Mouse (Mus musculus) liver, postnatal 0 days (tissue): ENCODE data around the gene Med29. TPM values are rescaled to one million over a fixed set of nuclear protein-coding genes. Genes with fewer than 3 reads are reported as not detected.

ENCODE experiments used
- ATAC-seq: fragments of 200-750 bp; cut with Nextera tagmentation; 2 replicates; pipeline ENCODE4 v1.8.0; 2017; ENCODE audit warnings: mild to moderate bottlenecking, moderate library complexity
- DNase-seq: peaks from one replicate; pipeline ENCODE4 v3.0.0-alpha.2; 2016
- H3K27ac ChIP-seq: fragments of 300-500 bp; sonication (generic); 2 replicates; pipeline ENCODE4 v1.5.1; 2014; ENCODE audit warnings: antibody characterized with exemption, moderate library complexity, mild to moderate bottlenecking, low read depth
- H3K27me3 ChIP-seq: fragments of 300-500 bp; sonication (generic); 2 replicates; pipeline ENCODE4 v1.6.1; 2014; ENCODE audit warnings: low read length, control low read depth, mixed read lengths; ENCODE audit not compliant: insufficient read depth
- H3K36me3 ChIP-seq: fragments of 300-500 bp; sonication (generic); replicated peaks from 2 replicates; pipeline ENCODE4 v1.6.1; 2014; ENCODE audit warnings: mild to moderate bottlenecking, control low read depth, low read length, moderate library complexity, mixed read lengths; ENCODE audit not compliant: insufficient read depth
- H3K4me1 ChIP-seq: fragments of 300-500 bp; sonication (generic); 2 replicates; pipeline ENCODE4 v1.6.1; 2014; ENCODE audit warnings: antibody characterized with exemption, mild to moderate bottlenecking, control low read depth; ENCODE audit not compliant: insufficient read depth
- H3K4me2 ChIP-seq: fragments of 300-500 bp; sonication (generic); 2 replicates; pipeline ENCODE4 v1.6.1; 2014; ENCODE audit warnings: low read depth, mild to moderate bottlenecking, low read length, moderate library complexity, mixed read lengths
- H3K4me3 ChIP-seq: fragments of 300-500 bp; sonication (generic); 2 replicates; pipeline ENCODE4 v1.5.1; 2014; ENCODE audit warnings: low read depth, low read length
- H3K9ac ChIP-seq: fragments of 300-500 bp; sonication (generic); replicated peaks from 2 replicates; pipeline ENCODE4 v1.6.1; 2014; ENCODE audit warnings: mild to moderate bottlenecking, moderate library complexity
- H3K9me3 ChIP-seq: fragments of 300-500 bp; sonication (generic); 2 replicates; pipeline ENCODE4 v1.6.1; 2016; ENCODE audit warnings: mild to moderate bottlenecking, control low read depth, low read length, mixed read lengths
- CTCF ChIP-seq: sonication (generic); IDR thresholded peaks from 2 replicates; pipeline ENCODE4 v1.5.1; 2016; ENCODE audit warnings: antibody characterized with exemption, low read depth
- EP300 ChIP-seq: IDR thresholded peaks from 2 replicates; pipeline ENCODE4 v1.6.1; 2016; ENCODE audit warnings: antibody characterized with exemption, low read depth, mild to moderate bottlenecking
- WGBS: fragments of 180-500 bp; shearing (Covaris S2); extraction: QIAGEN DNeasy Blood & Tissue Kit; methylation state at CpG from one replicate; pipeline ENCODE4 v1.1.7; 2014; ENCODE audit not compliant: insufficient replicate concordance; 5-methylcytosine and 5-hydroxymethylcytosine counted together
- polyA plus RNA-seq: library from polyadenylated mRNA; unstranded; fragments of >200 nt; fragmentation: Nextera tagmentation; extraction: Ambion mirVana; gene quantifications from 2 replicates; pipeline ENCODE4 v1.2.1, GENCODE M21; 2015

Med29 gene
- polyA plus RNA-seq, 1 experiment from 2014 or later = 18.6 TPM

DNA sequence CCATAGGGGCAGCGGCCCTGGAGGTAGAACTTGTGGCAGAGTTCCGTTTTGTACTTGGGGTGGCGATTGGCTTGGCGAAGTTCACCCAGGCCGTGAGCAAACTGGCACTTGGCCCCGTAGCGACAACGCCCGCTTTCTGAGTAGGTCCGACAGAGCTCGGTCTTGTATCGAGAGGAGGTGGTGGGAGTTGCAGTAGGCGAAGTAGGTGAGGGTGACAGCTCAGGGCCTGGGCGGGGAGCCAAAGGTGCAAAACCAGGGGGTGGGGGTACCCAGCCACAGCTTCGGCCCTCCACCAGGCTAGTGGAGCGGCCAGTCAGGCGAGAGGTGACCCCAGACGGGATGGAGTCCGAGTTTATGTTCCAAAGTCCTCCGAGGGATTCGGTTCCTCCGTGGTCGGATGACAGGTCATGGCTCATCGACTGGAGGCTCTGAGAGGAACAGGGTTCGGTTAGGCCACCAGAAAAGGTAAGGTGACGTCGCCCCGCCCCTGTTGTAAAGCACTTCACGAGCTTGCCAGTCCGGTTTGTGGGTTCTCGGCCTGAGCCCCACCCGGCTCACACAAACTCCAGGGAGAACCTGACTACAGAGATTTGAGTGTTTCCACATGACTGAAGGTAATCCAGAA, 14.3 kb downstream of the Med29 start:
- Histone ChIP-seq H3K27me3 (no peaks in the 10 kb centered on the region), H3K4me2 (peak overlapping the region; percentile 80), H3K27ac (peak overlapping the region; percentile 100), H3K4me3 (peak overlapping the region; percentile 69), H3K9ac (peak overlapping the region; percentile 90), H3K4me1 (peaks cover 65% of the 10 kb centered on the region), H3K9me3 (no peaks in the 10 kb centered on the region), H3K36me3 (peaks cover 14% of the 10 kb centered on the region)
- WGBS = 16% methylated on average over 32 of the region's 32 CpGs
- DNase-seq (peak; percentile 75), ATAC-seq (no peak)
- TF ChIP-seq CTCF = no peak

DNA sequence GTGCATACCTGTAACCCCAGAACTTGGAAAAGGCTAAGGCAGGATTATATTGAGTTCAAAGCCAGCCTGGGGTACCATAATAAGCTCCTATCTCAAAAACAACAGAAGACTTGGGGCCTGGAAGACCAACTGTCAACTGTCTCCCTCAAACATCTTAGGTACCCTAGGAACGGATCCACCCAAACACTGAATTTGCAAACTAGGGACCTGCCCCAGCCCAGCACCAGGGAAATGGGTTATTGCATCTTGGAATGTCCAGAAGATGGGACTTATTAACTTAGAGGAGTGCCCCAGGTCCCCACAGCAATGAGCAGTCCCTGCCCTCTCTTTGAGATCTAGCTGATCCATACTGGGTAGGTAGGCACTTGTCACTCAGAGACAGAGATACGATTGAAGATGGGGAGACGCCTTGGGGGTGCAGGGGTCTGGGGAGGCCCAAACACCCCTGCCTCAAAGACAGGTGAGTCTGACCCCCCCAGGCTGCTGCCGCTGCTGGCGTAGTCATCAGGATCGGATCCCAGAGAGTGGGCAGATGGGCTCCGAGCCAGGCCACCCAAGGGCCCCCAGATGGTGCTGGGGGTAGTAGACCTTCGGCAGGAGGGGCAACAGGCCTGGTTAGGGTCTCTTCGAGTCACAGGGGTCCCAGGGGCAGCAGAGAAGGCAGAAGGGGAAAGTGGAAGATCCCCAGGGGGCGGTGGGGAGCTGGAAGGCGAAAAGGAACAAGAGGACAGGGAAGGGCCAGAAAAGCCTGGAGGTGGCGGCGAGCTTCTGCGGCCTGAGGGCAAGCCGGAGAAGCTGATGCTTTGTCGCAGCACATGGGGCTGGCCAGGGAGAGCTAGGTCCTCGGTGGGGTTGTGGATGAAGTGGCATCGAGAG, 15.1 kb downstream of the Med29 start:
- no peaks in the 10 kb centered on the region for H3K27me3 ChIP-seq
- peaks cover 58% of the 10 kb centered on the region for H3K4me1 ChIP-seq
- peak overlapping the region; percentile 80 for H3K4me2 ChIP-seq
- peak overlapping the region; percentile 100 for H3K27ac ChIP-seq
- 45% methylated on average over 18 of the region's 18 CpGs for WGBS
- peaks cover 14% of the 10 kb centered on the region for H3K36me3 ChIP-seq
- ATAC-seq (no peak), DNase-seq (peak; percentile 39)
- peak overlapping the region; percentile 90 for H3K9ac ChIP-seq
- TF ChIP-seq EP300 = no peak
- TF ChIP-seq CTCF = peak; percentile 17; the same call in 1 of the 2 replicates
- no peaks in the 10 kb centered on the region for H3K9me3 ChIP-seq
- peak overlapping the region; percentile 69 for H3K4me3 ChIP-seq

DNA sequence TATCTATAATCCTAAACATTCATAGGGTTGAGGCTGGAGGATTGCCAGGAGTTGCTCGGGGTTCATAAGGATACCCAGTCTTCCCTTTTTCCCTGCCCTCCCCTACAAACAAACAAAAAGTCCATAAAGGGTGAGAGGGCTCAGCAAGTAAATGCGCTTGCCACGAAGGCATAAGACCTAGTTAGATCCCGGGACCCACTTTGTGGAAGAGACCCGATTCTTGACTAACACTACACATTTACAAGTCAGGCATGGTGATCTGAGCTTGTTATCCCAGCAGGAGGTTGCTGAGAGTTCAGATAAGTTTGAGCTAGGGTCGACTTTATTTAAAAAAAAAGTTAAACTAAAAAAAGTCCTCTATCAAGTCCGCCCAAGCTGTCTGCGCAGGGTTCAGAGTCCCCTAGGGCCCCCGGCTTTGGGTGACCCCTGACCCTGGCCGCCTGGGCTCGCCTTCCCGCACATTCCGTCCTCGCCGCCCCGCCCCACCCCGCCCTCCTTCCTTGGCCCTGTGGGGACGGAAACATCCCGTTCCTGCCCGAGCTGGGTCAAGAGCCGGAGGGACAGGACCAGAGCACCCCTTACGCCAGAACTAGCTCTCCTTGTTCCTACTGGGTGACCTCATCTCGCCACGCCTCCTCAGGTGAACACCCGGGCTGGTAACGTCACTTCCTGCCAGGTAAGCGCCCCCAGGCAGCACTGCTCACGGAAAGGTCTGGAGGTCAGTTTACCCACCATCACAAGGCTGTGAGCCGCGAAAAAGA, 16.3 kb downstream of the Med29 start:
- peak overlapping the region; percentile 80 for H3K4me2 ChIP-seq
- ATAC-seq (peak; percentile 24), DNase-seq (peak; percentile 89)
- peak overlapping the region; percentile 90 for H3K9ac ChIP-seq
- 6% methylated on average over 30 of the region's 30 CpGs for WGBS
- peaks cover 14% of the 10 kb centered on the region for H3K36me3 ChIP-seq
- no peaks in the 10 kb centered on the region for H3K9me3 ChIP-seq
- TF ChIP-seq EP300 (peak; percentile 88), CTCF (no peak)
- H3K27ac ChIP-seq = peak overlapping the region; percentile 100
- H3K27me3 ChIP-seq = no peaks in the 10 kb centered on the region
- H3K4me3 ChIP-seq = peak overlapping the region; percentile 69
- peaks cover 58% of the 10 kb centered on the region for H3K4me1 ChIP-seq

DNA sequence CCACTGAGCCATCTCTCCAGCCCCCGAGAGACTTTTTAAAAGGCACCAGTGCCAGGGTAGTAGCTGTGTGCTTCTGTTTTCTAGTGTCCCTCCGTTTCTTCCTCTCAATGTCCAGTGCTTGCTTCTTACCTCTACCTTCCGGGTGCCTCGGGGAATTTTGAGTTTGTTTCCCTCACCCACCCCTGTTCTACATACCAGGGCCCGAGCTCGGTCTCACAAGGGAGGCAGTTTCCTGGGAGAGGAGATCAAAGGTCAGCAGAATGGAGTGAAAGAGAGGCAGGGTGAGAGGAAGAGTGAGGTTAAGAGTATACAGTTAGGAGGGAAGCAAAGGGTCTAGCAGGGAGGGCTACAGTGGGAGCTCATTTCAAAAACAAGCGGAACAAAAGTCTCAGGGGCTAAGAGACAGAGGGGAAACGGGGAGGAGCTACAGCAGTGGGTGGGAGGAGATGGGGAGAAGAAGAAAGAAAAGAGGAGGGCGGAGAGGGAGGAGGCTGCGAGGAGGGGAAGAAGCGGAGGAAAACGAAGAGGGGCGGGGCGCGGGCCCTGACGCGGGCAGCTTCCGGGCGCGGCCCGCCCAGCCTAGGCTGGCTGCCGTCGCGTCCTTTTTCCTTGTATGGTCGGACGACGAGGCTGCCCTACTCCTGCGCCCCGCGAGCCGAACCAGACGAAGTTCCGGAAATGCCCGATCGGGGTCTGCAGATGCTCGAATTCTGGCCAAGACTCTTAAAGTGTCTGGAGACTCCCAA, 17.2 kb downstream of the Med29 start:
- Histone ChIP-seq H3K4me1 (peaks cover 57% of the 10 kb centered on the region), H3K4me3 (peak overlapping the region; percentile 69), H3K4me2 (peak overlapping the region; percentile 80), H3K36me3 (peaks cover 14% of the 10 kb centered on the region), H3K9ac (peak overlapping the region; percentile 90), H3K27me3 (no peaks in the 10 kb centered on the region), H3K9me3 (no peaks in the 10 kb centered on the region), H3K27ac (peak overlapping the region; percentile 100)
- DNase-seq = peak; percentile 92
- peak; percentile 14 for ATAC-seq
- no peak for TF ChIP-seq EP300
- no peak for TF ChIP-seq CTCF
- under 1% methylated on average over 36 of the region's 36 CpGs for WGBS

DNA sequence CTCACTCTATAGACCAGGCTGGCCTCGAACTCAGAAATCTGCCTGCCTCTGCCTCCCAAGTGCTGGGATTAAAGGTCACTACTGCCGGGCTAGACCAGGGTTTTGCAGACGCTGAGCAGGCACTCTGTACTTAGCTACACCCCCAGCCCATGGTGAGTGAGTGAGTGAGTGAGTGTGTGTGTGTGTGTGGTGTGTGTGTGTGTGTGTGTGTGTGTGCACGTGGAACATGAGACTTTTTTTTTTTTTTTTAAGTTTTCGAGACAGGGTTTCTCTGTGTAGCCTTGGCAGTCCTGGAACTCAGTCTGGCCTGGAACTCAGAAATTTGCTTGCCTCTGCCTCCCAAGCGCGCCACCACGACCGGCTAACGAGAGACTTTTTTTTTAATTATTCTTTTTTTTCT, 17.9 kb downstream of the Med29 start:
- Histone ChIP-seq H3K27ac (peak overlapping the region; percentile 100), H3K4me2 (peak overlapping the region; percentile 80), H3K4me3 (no peak overlapping the region), H3K9ac (no peak overlapping the region; the same call in 1 of the 2 replicates), H3K27me3 (no peaks in the 10 kb centered on the region), H3K36me3 (peaks cover 14% of the 10 kb centered on the region), H3K9me3 (no peaks in the 10 kb centered on the region), H3K4me1 (peaks cover 50% of the 10 kb centered on the region)
- 52% methylated on average over 10 of the region's 10 CpGs for WGBS
- ATAC-seq = no peak
- DNase-seq = no peak
- TF ChIP-seq EP300 = no peak
- TF ChIP-seq CTCF = no peak
